Mouse (Mus musculus) bone marrow macrophage, adult 2 months (primary cell): Measurements from ENCODE around the gene Socs4.

Experiments
- CTCF ChIP-seq: IDR thresholded peaks from 2 replicates; pipeline ENCODE4 v1.5.1; 2012; ENCODE audit warnings: low read depth, mild to moderate bottlenecking, low read length, moderate library complexity
- POLR2A ChIP-seq: IDR thresholded peaks from 2 replicates; pipeline ENCODE4 v1.6.1; 2012; ENCODE audit warnings: mild to moderate bottlenecking, low read depth, low read length, borderline replicate concordance

GRCm38 (mm10) chr14:47291772-47292171, 15.0 kb downstream of the Socs4 start:
- TF ChIP-seq CTCF: no peak
- TF ChIP-seq POLR2A: no peak
